Mouse (Mus musculus) spleen, adult 18-20 months (tissue): ENCODE measurements around the gene R3hdm4.
A peak's percentile ranks its signal among the peaks of the same experiment; 100 is the strongest.
"Not testable (repeated sequence)": the region's sequence is repeated elsewhere in the genome, so short reads cannot be mapped to it uniquely, and the experiment has no call there.

Experiments used
- DNase-seq, 2 experiments: peaks; one replicate each; pipeline ENCODE4 v3.0.0; 2022; ENCODE audit warnings: mixed read lengths in 2 of 2

Gene R3hdm4

DNA sequence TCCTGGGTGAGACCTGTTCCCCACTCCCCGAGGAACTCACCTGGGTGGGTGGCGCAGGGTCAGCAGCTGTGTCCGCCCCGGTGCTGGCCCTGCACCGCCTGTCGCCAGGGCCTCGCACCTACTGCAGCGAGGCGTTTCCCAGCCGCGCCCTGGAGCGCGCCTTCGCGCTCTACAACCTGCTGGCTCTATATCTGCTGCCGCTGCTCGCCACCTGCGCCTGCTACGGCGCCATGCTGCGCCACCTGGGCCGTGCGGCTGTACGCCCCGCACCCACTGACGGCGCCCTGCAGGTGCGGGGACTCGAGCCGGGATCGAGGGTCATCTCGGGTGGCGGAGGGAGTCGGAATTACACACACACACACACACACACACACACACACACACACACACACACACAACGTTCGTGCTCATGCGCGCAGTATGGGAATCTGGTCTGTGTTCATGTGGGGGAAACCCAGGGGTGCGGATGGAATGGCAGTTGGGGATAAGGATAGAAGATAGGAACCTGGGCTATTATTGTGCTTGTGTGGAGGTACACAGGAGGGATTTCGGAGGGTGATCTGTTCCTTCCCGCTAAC lies at the start of gene R3hdm4:
Gene R3hdm4 (minus strand): TSS at position 251 of the 578 bp plus-strand sequence.
- no peak for DNase-seq

DNA sequence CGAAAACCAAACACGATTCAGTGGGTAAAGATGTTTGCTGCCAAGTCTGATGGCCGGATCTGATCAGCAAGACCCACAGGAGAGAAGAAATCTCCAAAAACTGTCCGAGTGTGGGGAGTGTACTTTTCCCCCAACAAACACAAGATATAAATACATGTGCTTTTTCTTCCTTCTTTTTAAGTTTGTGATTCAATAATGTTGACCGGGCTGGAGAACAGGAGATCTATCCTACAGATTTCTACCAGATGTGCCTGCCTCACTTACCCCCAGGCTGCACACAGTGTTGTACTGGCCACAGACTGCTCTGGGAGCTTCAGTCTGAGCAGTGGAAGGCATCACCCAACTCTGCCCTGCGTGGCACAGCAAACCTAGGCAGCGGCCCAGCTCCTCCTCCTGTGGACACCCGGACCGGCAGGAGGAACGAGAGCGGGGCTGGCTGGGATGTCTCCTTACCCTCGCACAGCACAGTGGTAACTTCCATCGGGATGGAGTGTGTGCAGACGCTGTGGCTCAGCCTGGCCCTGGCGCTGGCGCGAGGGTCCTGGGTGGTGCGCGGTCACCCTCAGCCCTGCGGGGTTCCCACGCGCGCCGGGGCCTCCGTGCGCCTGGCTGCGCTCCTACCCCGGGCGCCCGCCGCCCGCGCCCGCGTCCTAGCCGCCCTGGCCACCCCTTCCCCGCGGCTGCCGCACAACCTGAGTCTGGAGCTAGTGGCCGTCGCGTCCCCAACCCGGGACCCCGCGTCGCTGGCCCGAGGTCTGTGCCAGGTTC lies 49.6 kb upstream of the R3hdm4 start, which contains the start of gene Grin3b:
Gene Grin3b (plus strand): TSS at position 301 of the 768 bp plus-strand sequence.
- no peak for DNase-seq

DNA sequence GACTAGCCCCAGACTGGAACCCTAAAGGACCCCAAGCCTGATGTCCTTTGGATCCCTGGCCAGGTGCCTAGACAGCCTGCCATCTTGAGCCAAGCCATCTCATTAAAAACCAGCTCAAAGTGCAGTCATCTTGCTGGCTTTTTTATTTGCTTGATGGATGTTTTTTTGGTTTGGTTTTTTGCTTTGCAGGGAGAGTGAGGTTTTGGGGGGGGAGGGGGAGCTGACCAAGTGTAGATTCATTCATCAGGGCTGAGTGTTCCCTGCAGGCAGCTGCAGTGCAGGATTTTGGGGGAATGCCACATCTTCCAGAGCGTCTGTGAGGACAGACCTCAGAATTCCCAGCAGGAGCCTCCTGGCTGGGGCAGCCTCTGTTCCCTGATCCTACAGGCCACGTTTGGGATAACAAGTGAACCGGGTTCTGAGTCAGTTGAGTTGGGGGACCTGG lies 48.1 kb upstream of the R3hdm4 start:
- no peak for DNase-seq

DNA sequence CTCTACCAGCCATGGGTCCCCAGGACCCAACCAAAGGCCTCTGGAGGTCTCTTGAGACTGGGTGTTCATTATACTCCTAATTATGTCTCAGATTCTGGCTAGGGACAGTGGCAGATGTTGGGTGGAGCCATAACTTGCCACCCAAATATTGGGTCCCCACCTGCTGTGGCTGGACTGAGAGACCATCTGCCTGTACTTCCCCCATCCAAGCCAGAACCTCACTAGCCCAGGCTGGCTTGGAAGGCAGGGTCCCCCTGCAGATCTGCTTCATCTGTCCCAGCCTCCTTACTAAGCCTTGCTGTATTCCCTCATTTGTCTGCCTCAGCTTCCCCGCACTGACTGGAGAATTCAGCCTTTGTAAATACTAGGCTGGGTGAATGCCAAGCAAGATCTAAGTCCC lies 47.2 kb upstream of the R3hdm4 start:
- DNase-seq, result no peak

DNA sequence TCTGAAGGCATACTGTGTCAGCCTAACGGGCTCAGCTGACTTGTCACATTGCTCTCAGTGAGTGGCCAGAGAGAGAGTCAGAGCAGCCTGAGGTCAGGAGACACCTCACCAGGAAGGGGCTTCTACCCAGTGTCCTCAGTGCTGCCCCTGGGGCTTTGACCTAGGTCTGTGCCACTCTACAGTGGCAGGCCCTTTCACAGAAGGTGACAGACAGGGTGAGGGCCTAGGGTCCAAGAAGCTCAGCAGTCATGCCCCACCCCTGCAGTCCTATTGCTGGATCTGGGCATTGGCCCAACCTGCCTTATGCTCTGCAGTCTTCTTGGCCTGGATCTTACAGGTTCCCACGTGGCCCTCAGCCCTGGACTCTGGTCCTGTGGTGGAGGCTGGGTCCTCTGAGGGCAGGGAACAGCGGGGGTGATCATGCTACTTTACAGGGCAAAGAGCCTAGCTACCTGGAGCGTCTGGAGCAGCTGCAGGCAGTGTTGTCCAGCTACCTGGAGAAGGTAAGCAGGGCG lies 45.9 kb upstream of the R3hdm4 start:
- no peak for DNase-seq

DNA sequence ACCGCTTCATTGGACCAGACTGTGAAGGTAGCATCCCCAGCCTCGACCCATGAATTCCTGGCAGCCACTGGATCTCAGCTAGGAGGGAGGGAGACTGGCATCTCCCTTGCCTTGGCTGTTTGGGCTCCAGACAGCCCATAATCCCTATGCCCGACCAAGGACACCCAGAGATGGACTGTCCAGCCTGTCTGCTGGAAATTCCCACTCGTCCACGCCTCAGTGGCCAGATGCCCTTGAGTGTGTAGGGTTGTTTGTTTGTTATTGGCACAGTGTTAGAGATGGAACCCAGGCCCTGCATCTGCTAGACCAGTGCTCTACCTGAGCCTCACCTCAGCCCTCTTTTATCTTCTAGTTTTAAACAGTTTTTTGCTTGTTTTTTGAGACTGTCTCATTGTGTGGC lies 44.3 kb upstream of the R3hdm4 start:
- DNase-seq, result no peak

DNA sequence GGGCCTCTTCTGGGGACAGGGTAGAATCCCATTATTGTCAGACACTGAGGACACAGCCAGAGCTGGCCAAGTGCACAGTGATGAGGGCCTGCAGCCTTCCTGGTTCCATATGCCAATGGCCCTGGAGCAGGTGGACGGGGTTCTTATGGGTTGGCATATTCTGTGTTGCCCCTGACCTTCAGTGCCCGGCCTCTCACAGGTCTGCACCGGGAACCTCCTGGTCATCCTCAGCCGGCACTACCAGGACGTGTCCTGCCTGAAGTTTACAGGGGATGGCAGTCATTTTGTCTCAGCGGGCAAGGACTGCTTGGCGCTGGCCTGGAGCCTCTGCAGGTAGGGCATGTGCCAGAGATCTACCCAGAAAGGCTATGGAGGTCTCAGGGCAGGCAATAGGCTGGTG lies 43.7 kb upstream of the R3hdm4 start:
- DNase-seq, result no peak

DNA sequence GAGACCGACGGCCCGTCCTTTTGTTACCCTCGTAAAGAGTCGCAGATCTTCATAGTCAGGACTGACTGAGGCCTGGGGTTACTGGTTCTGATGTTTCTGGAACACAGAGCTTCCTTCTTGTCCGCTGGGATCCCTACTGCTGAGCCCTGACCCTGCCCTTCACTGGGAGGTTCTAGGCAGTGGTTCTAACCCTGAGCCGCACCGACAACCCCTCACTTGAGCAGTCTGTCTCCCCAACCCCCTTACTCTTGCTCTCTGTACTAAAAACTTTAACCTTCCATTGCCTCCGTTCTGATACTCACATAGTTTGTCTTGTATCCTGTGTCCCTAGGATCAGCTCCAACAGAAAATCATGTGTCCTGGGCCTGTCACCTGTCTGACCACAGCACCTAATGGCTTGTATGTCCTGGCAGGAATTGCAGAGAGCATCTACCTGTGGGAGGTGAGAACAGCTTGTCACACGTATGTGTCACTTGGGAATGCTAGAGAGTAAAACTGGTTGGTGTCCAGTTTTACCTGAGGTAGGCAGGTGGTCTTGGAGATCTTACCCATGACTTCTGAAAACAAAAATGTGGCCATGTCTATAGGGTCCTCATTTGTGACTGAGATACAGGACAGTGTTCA lies 39.8 kb upstream of the R3hdm4 start:
- no peak for DNase-seq

DNA sequence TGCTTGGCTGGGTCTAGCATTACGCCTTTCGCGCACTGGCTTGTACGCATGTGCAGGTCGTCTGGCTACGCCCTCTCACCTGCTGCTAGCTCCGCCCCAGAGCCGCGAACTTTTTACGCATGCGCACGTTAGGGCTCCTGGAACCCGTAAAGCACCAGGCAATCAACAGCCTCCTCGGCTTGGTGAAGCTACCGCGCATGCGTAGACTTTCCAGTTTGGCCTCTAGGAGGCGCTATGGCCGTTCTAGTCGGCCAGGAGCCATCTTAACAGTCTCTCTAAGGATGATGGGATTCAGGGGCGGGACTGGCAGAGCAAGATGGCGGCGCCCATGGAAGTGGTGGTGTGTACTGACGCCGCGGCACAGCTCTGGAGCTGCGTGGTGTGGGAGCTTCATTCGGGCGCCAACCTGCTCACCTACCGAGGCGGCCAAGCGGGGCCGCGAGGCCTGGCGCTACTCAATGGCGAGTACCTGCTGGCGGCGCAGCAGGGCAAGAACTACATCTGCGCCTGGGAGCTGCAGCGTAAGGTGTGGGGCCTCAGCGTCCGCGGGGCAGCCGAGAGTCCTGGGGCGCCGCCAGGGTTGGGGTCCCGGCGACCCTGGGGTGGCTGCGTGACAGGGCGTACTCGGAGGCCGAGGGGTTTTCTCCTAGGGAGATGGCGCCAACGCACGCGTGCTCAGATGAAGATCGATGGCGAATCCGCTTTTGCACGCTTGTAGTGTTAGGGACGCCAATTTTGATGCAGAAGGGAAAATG lies 39.0 kb upstream of the R3hdm4 start, which contains the start of gene Wdr18:
Gene Wdr18 (plus strand): TSS at position 306 of the 755 bp plus-strand sequence.
- peak; percentile 97 to 99 for DNase-seq

DNA sequence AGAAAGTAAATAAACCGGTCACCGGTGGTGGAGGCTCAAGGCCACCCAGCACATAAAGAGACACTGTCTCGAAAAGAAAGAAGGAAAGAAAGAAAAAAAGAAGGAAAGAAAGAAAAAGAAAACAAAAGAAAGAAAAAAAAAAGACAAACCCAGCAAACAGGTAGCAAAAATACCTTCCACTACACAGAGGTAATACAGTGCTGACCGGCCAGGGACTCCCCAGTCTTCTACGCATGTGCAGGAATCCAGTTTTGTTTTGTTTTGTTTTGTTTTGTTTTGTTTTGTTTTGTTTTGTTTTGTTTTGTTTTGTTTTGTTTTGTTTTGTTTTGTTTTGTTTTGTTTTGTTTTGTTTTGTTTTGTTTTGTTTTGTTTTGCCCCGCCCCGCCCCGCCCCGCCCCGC lies 38.4 kb upstream of the R3hdm4 start:
- not testable (repeated sequence) for DNase-seq

DNA sequence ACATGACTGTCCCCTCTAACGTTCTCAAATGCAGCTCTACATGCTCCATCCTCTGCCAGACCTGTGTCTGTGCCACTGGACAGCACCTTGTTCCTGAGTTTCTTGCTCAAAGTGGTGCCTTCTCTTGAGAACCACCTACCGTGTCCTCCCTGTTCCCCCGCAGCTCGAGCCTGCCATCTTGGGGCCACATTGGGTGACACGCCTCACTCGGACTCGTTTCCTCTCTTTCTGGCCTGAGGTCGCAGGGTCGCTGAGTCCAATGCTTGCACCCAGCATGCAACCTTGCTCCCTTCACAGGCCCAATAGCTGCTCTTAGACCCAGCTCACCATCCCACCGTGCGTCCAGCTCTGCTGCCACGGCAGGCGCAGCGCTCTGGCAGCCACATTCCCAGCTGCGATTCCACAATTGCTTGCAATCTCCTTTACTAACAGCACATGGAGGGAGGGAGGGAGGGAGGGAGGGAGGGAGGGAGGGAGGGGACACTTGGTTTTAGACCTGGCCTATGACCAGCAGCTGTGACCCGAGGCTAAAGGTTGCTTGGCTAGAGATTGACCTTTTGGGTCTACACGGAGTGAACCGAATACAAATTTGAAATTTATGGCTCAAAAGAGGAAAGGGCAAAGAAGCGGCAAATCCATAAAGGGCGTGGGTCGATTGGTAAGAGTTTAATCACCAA lies 37.3 kb upstream of the R3hdm4 start:
- DNase-seq, result peak; percentile 74 to 90

DNA sequence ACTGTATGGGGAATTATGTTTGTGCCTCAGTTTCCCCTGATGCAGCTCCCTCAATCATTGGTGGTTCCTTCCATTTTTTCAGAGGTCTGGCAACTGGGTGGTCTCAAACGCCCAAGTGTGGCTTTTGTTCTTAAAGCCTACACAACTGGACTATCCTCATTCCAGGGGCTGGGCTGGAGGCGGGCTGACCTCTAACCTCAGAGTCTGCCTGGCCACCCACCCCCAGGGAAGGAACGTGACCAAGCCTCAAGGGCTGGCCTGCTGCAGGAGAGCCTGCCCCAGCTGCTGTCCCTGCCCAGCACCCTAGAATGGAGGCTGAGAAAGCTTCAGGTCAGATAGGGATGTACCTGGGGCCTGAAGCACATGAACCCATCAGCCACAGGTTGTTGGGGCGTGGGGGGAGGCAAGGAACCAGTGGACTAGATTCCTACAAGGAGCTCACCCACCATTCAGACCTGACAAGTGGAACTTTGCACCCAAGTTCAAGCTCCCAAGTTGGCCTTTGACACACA lies 35.7 kb upstream of the R3hdm4 start:
- DNase-seq, result no peak

DNA sequence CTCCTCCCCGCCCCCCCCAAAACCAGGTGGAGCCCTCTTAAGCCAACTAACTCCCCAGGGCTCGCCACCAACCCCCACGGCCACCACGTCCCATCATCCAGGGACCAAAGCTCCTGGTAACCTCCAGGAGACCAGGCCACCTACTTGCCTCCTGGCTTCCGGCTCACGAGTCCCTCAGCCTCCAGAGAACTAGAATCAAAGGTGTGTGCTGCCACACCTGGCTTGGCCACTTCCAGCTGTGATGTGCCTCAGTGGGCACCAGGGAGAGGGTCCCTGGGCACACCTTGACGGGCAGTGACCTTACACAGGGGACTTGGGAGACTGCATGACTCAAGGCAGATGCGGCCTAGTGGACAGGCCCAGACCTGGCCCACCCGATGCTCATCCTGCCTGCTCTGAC lies 34.7 kb upstream of the R3hdm4 start:
- no peak for DNase-seq

DNA sequence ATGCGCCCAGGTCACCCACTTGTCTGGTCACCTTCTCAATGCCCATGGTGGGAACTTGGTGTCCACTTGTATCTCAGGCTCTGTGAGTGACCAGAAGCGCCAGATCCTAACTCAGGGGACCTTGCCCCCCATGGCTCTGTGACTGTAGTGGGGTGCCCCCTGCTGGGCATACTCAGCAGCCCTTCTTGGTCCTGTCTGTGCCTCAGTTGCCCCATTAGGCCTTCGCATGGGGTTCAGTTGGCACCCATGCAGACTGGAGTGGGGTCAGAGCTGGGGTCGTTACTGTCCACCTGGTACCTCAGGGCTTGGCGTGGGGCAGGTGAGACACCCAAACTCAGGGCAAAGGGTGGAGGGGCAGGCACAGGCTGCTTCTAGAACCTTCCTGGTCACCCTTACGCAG lies 32.9 kb upstream of the R3hdm4 start:
- DNase-seq, result peak in 1 of 2 experiments; percentile 64

DNA sequence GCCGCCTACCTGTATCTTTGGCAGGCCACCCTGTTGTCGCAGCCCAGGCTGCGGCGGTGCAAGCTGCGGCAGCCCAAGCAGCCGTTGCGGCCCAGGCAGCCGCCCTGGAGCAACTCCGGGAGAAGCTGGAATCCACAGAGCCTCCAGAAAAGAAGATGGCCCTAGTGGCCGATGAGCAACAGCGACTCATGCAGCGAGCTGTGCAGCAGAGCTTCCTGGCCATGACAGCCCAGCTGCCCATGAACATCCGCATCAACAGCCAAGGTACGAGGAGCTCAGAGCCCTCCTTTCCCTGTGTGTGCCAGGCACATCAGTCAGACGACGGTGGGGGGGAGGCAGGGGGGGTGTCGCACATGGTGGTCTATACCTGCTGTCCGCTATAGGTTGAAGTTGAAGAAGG lies 29.7 kb upstream of the R3hdm4 start:
- no peak for DNase-seq

DNA sequence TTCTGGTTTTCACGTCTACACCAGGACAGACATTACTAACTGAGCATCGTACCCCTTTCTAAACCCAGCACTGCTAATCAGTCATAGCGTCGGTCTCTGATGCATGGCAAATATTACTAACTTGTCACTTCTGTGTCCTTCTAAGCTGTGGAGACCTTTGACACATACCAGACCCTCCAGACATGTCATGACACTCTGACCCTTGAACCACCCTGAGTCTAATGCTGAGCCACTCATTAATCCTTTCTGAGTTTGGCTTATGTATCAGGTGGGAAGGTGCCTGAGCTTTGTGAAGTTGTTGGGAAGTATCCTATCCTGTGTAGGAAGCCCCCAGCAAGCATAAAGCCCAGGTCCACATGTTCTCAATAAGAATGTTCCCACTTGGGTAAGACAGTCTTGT lies 28.9 kb upstream of the R3hdm4 start:
- DNase-seq, result no peak

DNA sequence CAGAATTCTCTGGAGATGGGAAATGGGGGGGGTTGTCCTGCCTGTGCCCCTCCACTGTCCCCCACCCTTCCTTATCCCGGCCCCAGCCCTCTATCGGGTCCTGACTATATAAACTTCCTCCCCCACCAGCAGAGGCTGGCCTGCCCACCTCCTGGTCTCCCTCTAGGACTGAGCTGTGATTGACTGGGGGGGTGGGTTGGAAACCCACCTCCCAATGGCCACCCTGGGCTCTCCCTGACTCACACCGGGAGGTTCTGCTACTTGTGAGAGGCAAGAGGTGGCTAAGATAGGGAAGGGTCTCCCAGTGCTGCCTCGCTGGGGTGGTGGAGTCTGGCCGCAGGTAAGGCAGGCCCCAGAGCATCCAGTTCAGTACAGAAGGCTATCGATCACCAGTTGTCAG lies 26.5 kb upstream of the R3hdm4 start:
- DNase-seq, result no peak

DNA sequence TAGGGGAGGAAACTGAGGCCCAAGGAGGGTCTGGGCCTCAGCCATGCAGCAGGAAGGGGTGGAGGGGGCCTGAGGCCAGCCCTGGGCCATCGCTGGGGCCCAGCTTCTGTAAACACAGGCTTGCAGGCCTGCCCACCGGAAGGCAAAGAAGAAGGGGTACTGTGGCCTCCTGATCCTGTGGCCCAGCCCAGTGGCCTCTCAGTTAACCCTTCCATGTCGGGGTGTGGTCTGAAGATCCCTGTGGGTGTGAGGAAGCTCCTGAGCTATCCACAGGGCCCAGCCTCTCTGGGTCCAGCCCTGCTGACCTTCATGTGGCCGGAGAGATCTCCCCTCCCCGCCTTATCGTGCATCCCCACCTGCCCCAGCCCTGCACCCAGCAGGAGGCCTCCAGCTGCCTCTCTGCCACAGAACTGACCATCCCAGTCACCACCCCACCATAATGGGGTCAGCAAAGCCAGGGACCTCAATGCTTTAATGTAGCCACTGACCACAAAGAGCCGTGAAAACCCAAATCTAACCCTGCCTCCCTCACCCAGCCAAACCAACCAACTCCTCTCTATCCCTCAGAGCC lies 25.8 kb upstream of the R3hdm4 start:
- DNase-seq, result no peak

DNA sequence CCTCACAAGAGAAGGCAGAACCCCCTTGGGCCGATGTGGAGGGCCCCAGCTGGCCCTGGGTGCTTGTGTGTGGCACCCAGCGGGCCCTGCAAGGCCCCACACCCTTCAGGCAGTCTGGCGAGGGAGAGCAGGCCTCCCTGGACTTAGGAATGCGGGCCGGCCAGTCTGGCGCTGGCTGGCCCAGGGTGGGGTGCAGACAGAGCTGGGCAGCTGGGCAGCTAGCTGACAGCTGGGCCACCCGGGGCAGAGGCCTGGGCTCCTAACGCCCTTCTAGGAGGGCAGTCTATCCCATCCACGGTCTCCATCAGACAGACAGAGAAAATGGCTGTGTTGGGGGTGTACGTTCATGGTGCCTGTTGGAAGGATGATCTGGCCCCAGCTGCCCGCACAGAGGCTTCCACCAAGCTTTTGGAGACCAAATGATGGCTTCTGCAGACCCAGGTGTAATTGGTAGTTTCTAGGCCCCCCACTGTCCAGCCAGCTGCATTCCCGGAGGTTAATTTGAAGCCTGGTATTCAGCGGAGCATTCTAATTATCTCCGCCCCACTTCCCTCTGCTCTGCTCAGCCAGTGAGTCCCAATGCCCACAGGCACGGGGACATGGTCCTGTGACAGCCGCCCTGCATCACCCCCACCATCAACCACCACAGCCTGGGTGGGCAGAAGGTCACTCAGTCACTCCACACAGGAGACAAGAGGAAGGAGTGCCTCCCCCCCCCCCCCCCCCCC lies 24.7 kb upstream of the R3hdm4 start:
- DNase-seq, result no peak

DNA sequence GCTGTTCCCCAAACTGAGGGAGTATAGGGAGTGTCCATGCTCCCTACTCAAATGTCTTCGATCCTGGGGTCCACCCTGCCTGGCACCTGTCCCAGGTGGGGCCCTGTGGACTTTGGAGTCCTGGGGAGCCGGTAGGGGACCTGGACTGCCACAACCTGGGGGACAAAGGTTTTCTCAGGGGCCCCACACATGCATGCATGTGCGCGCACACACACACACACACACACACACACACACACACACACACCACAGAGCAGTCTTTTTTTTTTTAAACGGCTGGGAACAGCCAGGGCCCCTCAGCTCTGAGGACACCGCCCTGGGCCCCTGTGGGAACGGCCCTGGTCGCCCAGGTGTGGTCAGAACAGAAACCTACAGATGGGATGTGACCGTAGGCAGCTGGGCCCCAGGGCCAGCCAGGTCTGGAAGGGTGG lies 22.5 kb upstream of the R3hdm4 start:
- no peak for DNase-seq

DNA sequence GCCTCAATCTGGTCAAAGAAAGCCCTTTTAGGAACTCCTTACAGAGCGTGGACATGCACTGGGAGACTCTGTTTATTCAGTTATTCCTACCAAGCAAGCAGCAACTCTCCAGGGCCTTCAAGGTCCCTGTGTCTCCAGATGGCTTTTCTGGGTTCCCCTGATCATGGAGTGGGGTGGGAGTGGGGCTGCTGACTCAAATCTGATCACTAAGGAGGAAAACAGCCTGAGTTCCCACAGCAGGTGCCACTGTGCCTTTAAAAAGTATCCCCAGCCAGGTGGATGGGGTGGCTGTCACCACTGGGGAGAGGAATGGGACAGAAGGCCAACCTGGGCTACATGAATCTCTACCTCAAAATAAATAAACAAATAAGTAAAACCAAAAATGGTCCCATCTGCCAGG lies 22.0 kb upstream of the R3hdm4 start:
- no peak for DNase-seq
